Mouse (Mus musculus) hindbrain, embryonic 13.5 days (tissue): ENCODE results near the gene Lmbr1. TPM values are rescaled to one million over a fixed set of nuclear protein-coding genes. Genes with fewer than 3 reads are reported as not detected.

Experiments
- ATAC-seq: fragments of 200-750 bp; cut with Nextera tagmentation; 2 replicates; pipeline ENCODE4 v1.8.0; 2017; ENCODE audit warnings: moderate TSS enrichment; ENCODE audit not compliant: low FRiP score
- H3K27ac ChIP-seq: fragments of 300-500 bp; sonication (generic); 2 replicates; pipeline ENCODE4 v1.5.1; 2015; ENCODE audit warnings: inconsistent platforms, mild to moderate bottlenecking, moderate library complexity
- H3K27me3 ChIP-seq: fragments of 300-500 bp; sonication (generic); 2 replicates; pipeline ENCODE4 v1.6.1; 2015; ENCODE audit warnings: mild to moderate bottlenecking, inconsistent platforms
- H3K36me3 ChIP-seq: fragments of 300-500 bp; sonication (generic); 2 replicates; pipeline ENCODE4 v1.6.1; 2015; ENCODE audit warnings: mild to moderate bottlenecking, inconsistent platforms
- H3K4me1 ChIP-seq: fragments of 300-500 bp; sonication (generic); replicated peaks from 2 replicates; pipeline ENCODE4 v1.6.1; 2015; ENCODE audit warnings: inconsistent platforms
- H3K4me2 ChIP-seq: fragments of 300-500 bp; sonication (generic); 2 replicates; pipeline ENCODE4 v1.6.1; 2015; ENCODE audit warnings: inconsistent platforms, mild to moderate bottlenecking, moderate library complexity
- H3K4me3 ChIP-seq: fragments of 300-500 bp; sonication (generic); 2 replicates; pipeline ENCODE4 v1.5.1; 2015; ENCODE audit warnings: mild to moderate bottlenecking, inconsistent platforms
- H3K9ac ChIP-seq: fragments of 300-500 bp; sonication (generic); 2 replicates; pipeline ENCODE4 v1.6.1; 2015; ENCODE audit warnings: mild to moderate bottlenecking, inconsistent platforms
- H3K9me3 ChIP-seq: fragments of 300-500 bp; sonication (generic); 2 replicates; pipeline ENCODE4 v1.6.1; 2016; ENCODE audit warnings: inconsistent platforms
- WGBS: fragments of 180-500 bp; shearing (Covaris S2); methylation state at CpG from one replicate; pipeline ENCODE4 v1.1.7; 2015; 5-methylcytosine and 5-hydroxymethylcytosine counted together
- microRNA-seq: library from miRNA; unstranded; fragments of <30 nt; microRNA quantifications from one replicate; pipeline ENCODE4, GENCODE M21; 2016
- polyA plus RNA-seq: library from polyadenylated mRNA; unstranded; fragments of >200 nt; fragmentation: Nextera tagmentation; extraction: Ambion mirVana; gene quantifications from 2 replicates; pipeline ENCODE4 v1.2.1, GENCODE M21; 2015

The Lmbr1 gene
- polyA plus RNA-seq, 1 experiment from 2014 or later = 30.7 TPM

GRCm38 (mm10) chr5:29195570-29196263, 182.5 kb downstream of the Lmbr1 start, which contains the start of gene Rnf32:
Gene Rnf32, plus strand, starts transcription at chr5:29195992.
- Histone ChIP-seq H3K4me1 (peaks cover 13% of the 10 kb centered on the region; the same call in 1 of the 2 replicates), H3K9me3 (no peaks in the 10 kb centered on the region), H3K27ac (peak within 1 kb of the TSS; percentile 94), H3K36me3 (no peaks in the 10 kb centered on the region), H3K9ac (peak within 1 kb of the TSS; percentile 82), H3K27me3 (0 out of 2 replicates have a peak, but pooled peaks cover 3% of the 10 kb centered on the region), H3K4me3 (peak within 1 kb of the TSS; percentile 60), H3K4me2 (peak within 1 kb of the TSS; percentile 69)
- 1% methylated on average over 61 of the region's 70 CpGs for WGBS
- ATAC-seq = peak; percentile 98

- Histone ChIP-seq H3K27me3 (0 out of 2 replicates have a peak, but pooled peaks cover 3% of the 10 kb centered on the region), H3K4me1 (peaks cover 13% of the 10 kb centered on the region; the same call in 1 of the 2 replicates), H3K9ac (peak overlapping the region; percentile 82), H3K36me3 (no peaks in the 10 kb centered on the region), H3K4me2 (peak overlapping the region; percentile 69), H3K4me3 (peak overlapping the region; percentile 60), H3K9me3 (no peaks in the 10 kb centered on the region), H3K27ac (peak overlapping the region; percentile 94)
- WGBS = 3% methylated on average over 9 of the region's 9 CpGs
- no peak for ATAC-seq
Measured at GRCm38 (mm10) chr5:29195231-29195569, 183.0 kb downstream of the Lmbr1 start.

- H3K9me3 ChIP-seq = no peaks in the 10 kb centered on the region
- no peak overlapping the region for H3K4me3 ChIP-seq
- no peaks in the 10 kb centered on the region for H3K36me3 ChIP-seq
- no peak overlapping the region for H3K27ac ChIP-seq
- no peaks in the 10 kb centered on the region for H3K4me1 ChIP-seq
- no peak overlapping the region for H3K4me2 ChIP-seq
- H3K9ac ChIP-seq = no peak overlapping the region
- 91% methylated on average over 5 of the region's 5 CpGs for WGBS
- H3K27me3 ChIP-seq = no peaks in the 10 kb centered on the region
- no peak for ATAC-seq
Measured at GRCm38 (mm10) chr5:29186798-29187197, 191.4 kb downstream of the Lmbr1 start.

Small RNAs within 50 kb of the gene (microRNA-seq; reads per million reads assigned to microRNA genes)
- not detected for gene Gm23801

Other genes starting within 250 kb of the Lmbr1 start
- 12.2 and 13.9 TPM in 2 replicates for gene Rnf32, start 182.4 kb downstream of the Lmbr1 start, polyA plus RNA-seq
- gene Nom1, start 56.3 kb upstream of the Lmbr1 start, polyA plus RNA-seq = 21.7 and 22.2 TPM in 2 replicates
- gene Mnx1, start 100.1 kb upstream of the Lmbr1 start, polyA plus RNA-seq = 0.31 and 0.48 TPM in 2 replicates
- gene Ube3c, start 190.9 kb upstream of the Lmbr1 start, polyA plus RNA-seq = 24.9 and 27.8 TPM in 2 replicates